Mouse (Mus musculus): ENCODE measurements around the gene Ephb1. TPM values are rescaled to one million over a fixed set of nuclear protein-coding genes. Genes with fewer than 3 reads are reported as not detected.

Gene Ephb1
- polyA plus RNA-seq, 1 experiment, result 0.02 TPM

DNA sequence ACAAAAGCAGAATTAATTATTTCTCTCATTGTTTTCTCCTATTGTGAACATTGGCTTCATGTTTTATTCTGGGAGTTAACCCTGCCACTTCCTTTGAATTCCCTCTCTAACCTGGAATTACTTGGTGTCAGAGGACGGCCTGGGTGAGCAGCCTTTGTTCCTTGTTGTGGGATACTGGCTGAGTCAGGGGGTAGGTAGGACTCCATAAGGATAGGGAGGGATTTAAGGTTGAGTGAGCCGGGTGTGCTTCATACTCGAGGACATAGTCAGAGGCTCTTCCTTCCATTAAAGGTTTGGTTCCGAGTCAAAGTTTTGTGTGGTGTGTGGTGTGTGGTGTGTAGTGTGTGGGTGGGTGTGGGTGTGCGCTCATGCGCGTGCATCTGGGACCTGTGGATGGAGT is 324.8 kb downstream of the Ephb1 start:
- Histone ChIP-seq H3ac (ENCODE audit: control insufficient read depth, insufficient read length, low read depth) (no peak overlapping the region), H3K27me3 (ENCODE audit: control insufficient read depth, insufficient read depth, insufficient read length) (no peaks in the 10 kb centered on the region), H3K4me3 (ENCODE audit: insufficient read depth, poor library complexity, severe bottlenecking) (no peak overlapping the region), H3K36me3 (ENCODE audit: control insufficient read depth, insufficient read depth) (no peaks in the 10 kb centered on the region), H3K79me3 (ENCODE audit: low read depth) (no peaks in the 10 kb centered on the region), H3K79me2 (ENCODE audit: control insufficient read depth, insufficient read depth) (no peaks in the 10 kb centered on the region)
- TF ChIP-seq MAX (IDR thresholded peaks at IDR 0.05), result no peak
- no peak for TF ChIP-seq FOSL1 (IDR thresholded peaks at IDR 0.05; ENCODE audit: insufficient read depth, low read length, poor library complexity, severe bottlenecking)
- TF ChIP-seq CTCF (IDR thresholded peaks at IDR 0.05; ENCODE audit: control insufficient read depth, insufficient read depth, insufficient read length), result no peak
- TF ChIP-seq MYOD1 (IDR thresholded peaks at IDR 0.05; ENCODE audit: control insufficient read depth, insufficient read length, low read depth), result no peak
- TF ChIP-seq USF1 (IDR thresholded peaks at IDR 0.05; ENCODE audit: low read depth), result no peak
- no peak for TF ChIP-seq MYOG (IDR thresholded peaks at IDR 0.05; ENCODE audit: control insufficient read depth, extremely low read depth, insufficient read length)

DNA sequence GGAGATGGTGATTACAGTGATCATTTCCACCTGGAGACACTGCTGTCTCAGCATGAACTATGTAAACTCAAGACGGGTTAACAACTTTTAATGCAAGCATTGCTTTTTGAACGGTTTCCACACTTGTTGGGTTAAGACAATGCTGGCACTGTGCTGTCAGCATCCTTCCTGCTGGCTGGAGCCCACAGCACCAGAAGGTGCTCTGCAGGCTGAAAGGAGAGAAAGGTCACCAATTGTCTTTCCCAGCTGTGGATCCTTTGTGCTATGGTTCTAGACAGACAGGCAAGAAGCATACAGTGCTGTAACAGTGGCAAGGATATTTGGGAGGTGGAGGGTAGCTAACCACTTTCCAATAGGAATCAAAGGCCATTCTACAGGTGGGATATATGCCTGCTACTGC is 328.4 kb downstream of the Ephb1 start:
- Histone ChIP-seq H3K4me3 (ENCODE audit: insufficient read depth, poor library complexity, severe bottlenecking) (no peak overlapping the region), H3K36me3 (ENCODE audit: control insufficient read depth, insufficient read depth) (no peaks in the 10 kb centered on the region), H3K79me3 (ENCODE audit: low read depth) (no peaks in the 10 kb centered on the region), H3ac (ENCODE audit: control insufficient read depth, insufficient read length, low read depth) (no peak overlapping the region), H3K27me3 (ENCODE audit: control insufficient read depth, insufficient read depth, insufficient read length) (no peaks in the 10 kb centered on the region), H3K79me2 (ENCODE audit: control insufficient read depth, insufficient read depth) (no peaks in the 10 kb centered on the region)
- TF ChIP-seq FOSL1 (IDR thresholded peaks at IDR 0.05; ENCODE audit: insufficient read depth, low read length, poor library complexity, severe bottlenecking), result no peak
- TF ChIP-seq MAX (IDR thresholded peaks at IDR 0.05), result no peak
- TF ChIP-seq MYOD1 (IDR thresholded peaks at IDR 0.05; ENCODE audit: control insufficient read depth, insufficient read length, low read depth), result no peak
- TF ChIP-seq CTCF (IDR thresholded peaks at IDR 0.05; ENCODE audit: control insufficient read depth, insufficient read depth, insufficient read length), result no peak
- TF ChIP-seq MYOG (IDR thresholded peaks at IDR 0.05; ENCODE audit: control insufficient read depth, extremely low read depth, insufficient read length), result no peak
- TF ChIP-seq CEBPB (IDR thresholded peaks at IDR 0.05; ENCODE audit: low read depth), result no peak
- no peak for TF ChIP-seq USF1 (IDR thresholded peaks at IDR 0.05; ENCODE audit: low read depth)

DNA sequence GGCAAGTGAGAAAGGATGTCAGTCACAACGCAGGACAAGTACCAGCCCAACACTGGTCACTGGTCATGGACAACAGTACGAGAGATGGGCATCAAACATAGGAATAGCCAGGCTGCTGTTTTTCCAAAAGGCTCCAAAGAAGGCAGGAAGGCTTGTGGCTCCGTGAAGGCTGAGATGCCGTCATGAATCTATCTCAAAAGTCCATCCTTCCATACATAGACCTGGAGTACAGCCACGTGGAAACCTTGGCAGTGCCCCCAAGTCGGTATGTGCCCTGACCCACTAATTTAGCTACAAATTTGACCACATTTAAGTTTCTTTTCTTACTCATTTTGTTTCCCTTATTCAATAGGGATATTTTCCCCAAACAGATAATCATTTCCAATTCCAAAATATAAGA is 329.4 kb downstream of the Ephb1 start:
- H3K4me3 ChIP-seq (ENCODE audit: insufficient read depth, poor library complexity, severe bottlenecking), result no peak overlapping the region
- H3K79me2 ChIP-seq (ENCODE audit: control insufficient read depth, insufficient read depth), result no peaks in the 10 kb centered on the region
- no peaks in the 10 kb centered on the region for H3K27me3 ChIP-seq (ENCODE audit: control insufficient read depth, insufficient read depth, insufficient read length)
- no peaks in the 10 kb centered on the region for H3K79me3 ChIP-seq (ENCODE audit: low read depth)
- TF ChIP-seq MYOG (IDR thresholded peaks at IDR 0.05; ENCODE audit: control insufficient read depth, extremely low read depth, insufficient read length) (no peak), CEBPB (IDR thresholded peaks at IDR 0.05; ENCODE audit: low read depth) (no peak), MYOD1 (IDR thresholded peaks at IDR 0.05; ENCODE audit: control insufficient read depth, insufficient read length, low read depth) (no peak), CTCF (IDR thresholded peaks at IDR 0.05; ENCODE audit: control insufficient read depth, insufficient read depth, insufficient read length) (no peak), FOSL1 (IDR thresholded peaks at IDR 0.05; ENCODE audit: insufficient read depth, low read length, poor library complexity, severe bottlenecking) (no peak), USF1 (IDR thresholded peaks at IDR 0.05; ENCODE audit: low read depth) (no peak), MAX (IDR thresholded peaks at IDR 0.05) (no peak)
- H3ac ChIP-seq (ENCODE audit: control insufficient read depth, insufficient read length, low read depth), result no peak overlapping the region
- no peaks in the 10 kb centered on the region for H3K36me3 ChIP-seq (ENCODE audit: control insufficient read depth, insufficient read depth)

DNA sequence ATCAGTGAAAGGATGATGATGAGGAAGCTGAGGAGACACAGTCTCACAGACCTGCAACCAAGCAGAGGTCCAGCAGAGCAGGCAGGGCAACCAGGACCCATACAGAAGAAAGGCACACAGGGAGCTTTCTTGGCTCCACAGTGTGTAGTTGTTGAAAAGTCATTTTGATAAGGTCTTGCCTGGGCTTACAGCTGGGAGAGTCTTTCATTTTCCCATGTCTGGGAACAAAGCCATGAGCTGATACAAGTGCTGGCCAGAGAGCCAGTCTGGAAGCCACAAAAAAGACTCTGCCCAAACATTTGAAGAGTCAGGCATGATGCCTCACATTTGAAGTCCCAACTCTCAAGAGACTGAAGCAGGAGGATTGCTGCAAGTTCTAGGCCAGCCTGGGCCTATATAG is 339.0 kb downstream of the Ephb1 start:
- Histone ChIP-seq H3K36me3 (ENCODE audit: control insufficient read depth, insufficient read depth) (no peaks in the 10 kb centered on the region), H3ac (ENCODE audit: control insufficient read depth, insufficient read length, low read depth) (no peak overlapping the region), H3K27me3 (ENCODE audit: control insufficient read depth, insufficient read depth, insufficient read length) (no peaks in the 10 kb centered on the region), H3K79me3 (ENCODE audit: low read depth) (no peaks in the 10 kb centered on the region), H3K4me3 (ENCODE audit: insufficient read depth, poor library complexity, severe bottlenecking) (no peak overlapping the region), H3K79me2 (ENCODE audit: control insufficient read depth, insufficient read depth) (no peaks in the 10 kb centered on the region)
- TF ChIP-seq CEBPB (IDR thresholded peaks at IDR 0.05; ENCODE audit: low read depth) (no peak), USF1 (IDR thresholded peaks at IDR 0.05; ENCODE audit: low read depth) (no peak), MAX (IDR thresholded peaks at IDR 0.05) (no peak)

DNA sequence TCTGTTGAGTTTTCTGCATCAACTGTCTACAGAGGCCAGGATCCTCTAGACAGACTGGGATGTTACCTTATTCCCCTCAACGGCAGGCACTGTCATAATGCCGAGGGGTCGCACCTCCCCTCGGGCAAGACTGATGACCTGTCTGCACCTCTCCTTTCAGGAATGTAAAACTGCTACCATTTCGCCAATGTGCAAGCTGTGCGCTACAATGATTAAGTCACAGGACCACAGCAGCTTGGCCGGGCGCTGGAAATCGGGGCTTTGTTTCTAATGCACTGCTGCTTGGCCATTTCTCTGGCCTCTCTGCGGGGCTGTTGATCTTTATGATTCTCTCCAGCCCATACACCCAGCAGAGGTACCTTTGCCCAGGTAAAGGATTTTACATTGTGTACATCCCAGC is 346.8 kb downstream of the Ephb1 start:
- H3K36me3 ChIP-seq (ENCODE audit: control insufficient read depth, insufficient read depth), result no peaks in the 10 kb centered on the region
- TF ChIP-seq MYOG (IDR thresholded peaks at IDR 0.05; ENCODE audit: control insufficient read depth, extremely low read depth, insufficient read length) (no peak), MAX (IDR thresholded peaks at IDR 0.05) (no peak), CTCF (IDR thresholded peaks at IDR 0.05; ENCODE audit: control insufficient read depth, insufficient read depth, insufficient read length) (no peak), MYOD1 (IDR thresholded peaks at IDR 0.05; ENCODE audit: control insufficient read depth, insufficient read length, low read depth) (no peak), FOSL1 (IDR thresholded peaks at IDR 0.05; ENCODE audit: insufficient read depth, low read length, poor library complexity, severe bottlenecking) (no peak), CEBPB (IDR thresholded peaks at IDR 0.05; ENCODE audit: low read depth) (no peak), USF1 (IDR thresholded peaks at IDR 0.05; ENCODE audit: low read depth) (no peak)

GRCm38 (mm10) chr9:102006539-102006938 is 348.0 kb downstream of the Ephb1 start:
- Histone ChIP-seq H3K79me2 (ENCODE audit: control insufficient read depth, insufficient read depth) (no peaks in the 10 kb centered on the region), H3ac (ENCODE audit: control insufficient read depth, insufficient read length, low read depth) (no peak overlapping the region), H3K4me3 (ENCODE audit: insufficient read depth, poor library complexity, severe bottlenecking) (no peak overlapping the region), H3K79me3 (ENCODE audit: low read depth) (no peaks in the 10 kb centered on the region), H3K27me3 (ENCODE audit: control insufficient read depth, insufficient read depth, insufficient read length) (no peaks in the 10 kb centered on the region), H3K36me3 (ENCODE audit: control insufficient read depth, insufficient read depth) (no peaks in the 10 kb centered on the region)
- TF ChIP-seq FOSL1 (IDR thresholded peaks at IDR 0.05; ENCODE audit: insufficient read depth, low read length, poor library complexity, severe bottlenecking) (no peak), MYOD1 (IDR thresholded peaks at IDR 0.05; ENCODE audit: control insufficient read depth, insufficient read length, low read depth) (no peak), USF1 (IDR thresholded peaks at IDR 0.05; ENCODE audit: low read depth) (no peak), MYOG (IDR thresholded peaks at IDR 0.05; ENCODE audit: control insufficient read depth, extremely low read depth, insufficient read length) (no peak), CTCF (IDR thresholded peaks at IDR 0.05; ENCODE audit: control insufficient read depth, insufficient read depth, insufficient read length) (no peak), MAX (IDR thresholded peaks at IDR 0.05) (no peak), CEBPB (IDR thresholded peaks at IDR 0.05; ENCODE audit: low read depth) (no peak)

More for the DNA sequence above, 346.8 kb downstream of the Ephb1 start:
- H3K4me3 ChIP-seq (ENCODE audit: insufficient read depth, poor library complexity, severe bottlenecking), result no peak overlapping the region
- H3ac ChIP-seq (ENCODE audit: control insufficient read depth, insufficient read length, low read depth), result no peak overlapping the region
- H3K79me2 ChIP-seq (ENCODE audit: control insufficient read depth, insufficient read depth), result no peaks in the 10 kb centered on the region
- H3K27me3 ChIP-seq (ENCODE audit: control insufficient read depth, insufficient read depth, insufficient read length), result no peaks in the 10 kb centered on the region
- no peaks in the 10 kb centered on the region for H3K79me3 ChIP-seq (ENCODE audit: low read depth)
